Mouse (Mus musculus) heart, embryonic 14.5 days (tissue): ENCODE data around the gene Snph. TPM values are rescaled to one million over a fixed set of nuclear protein-coding genes. Genes with fewer than 3 reads are reported as not detected.

Source experiments
- ATAC-seq: fragments of 200-750 bp; cut with Nextera tagmentation; 2 replicates; pipeline ENCODE4 v1.8.0; 2017; ENCODE audit warnings: low read depth, moderate TSS enrichment; ENCODE audit not compliant: insufficient number of reproducible peaks, insufficient read depth, low FRiP score
- H3K27ac ChIP-seq, 2 experiments: fragments of 200-500 bp in 1 of 2; fragments of 300-500 bp in 1 of 2; sonication (generic) in 1 of 2; replicated peaks in 1 of 2; 2 replicates each; pipeline ENCODE4 v1.5.1; 2012 to 2014; ENCODE audit warnings: low read depth in 2 of 2, low read length in 2 of 2, control low read depth in 1 of 2, mild to moderate bottlenecking in 1 of 2, mixed read lengths in 1 of 2; ENCODE audit not compliant: control insufficient read depth in 1 of 2, insufficient read depth in 1 of 2
- H3K27me3 ChIP-seq: fragments of 300-500 bp; sonication (generic); 2 replicates; pipeline ENCODE4 v1.6.1; 2014; ENCODE audit warnings: mild to moderate bottlenecking, low read length, control low read depth; ENCODE audit not compliant: control insufficient read depth, insufficient read depth
- H3K36me3 ChIP-seq: fragments of 300-500 bp; sonication (generic); 2 replicates; pipeline ENCODE4 v1.6.1; 2014; ENCODE audit warnings: mild to moderate bottlenecking, control low read depth, low read length, mixed read lengths; ENCODE audit not compliant: control insufficient read depth, insufficient read depth
- H3K4me1 ChIP-seq, 2 experiments: fragments of 200-500 bp in 1 of 2; fragments of 300-500 bp in 1 of 2; sonication (generic) in 1 of 2; 2 replicates each; pipeline ENCODE4 v1.6.1; 2012 to 2014; ENCODE audit warnings: low read length in 2 of 2, control low read depth in 1 of 2, mixed read lengths in 1 of 2; ENCODE audit not compliant: control insufficient read depth in 2 of 2, insufficient read depth in 2 of 2
- H3K4me2 ChIP-seq: fragments of 300-500 bp; sonication (generic); 2 replicates; pipeline ENCODE4 v1.6.1; 2014; ENCODE audit warnings: mild to moderate bottlenecking, low read length
- H3K4me3 ChIP-seq, 2 experiments: fragments of 200-500 bp in 1 of 2; fragments of 300-500 bp in 1 of 2; sonication (generic) in 1 of 2; 2 replicates each; pipeline ENCODE4 v1.5.1; 2012 to 2014; ENCODE audit warnings: low read length in 2 of 2, mild to moderate bottlenecking in 2 of 2, control low read depth in 1 of 2, low read depth in 1 of 2, moderate library complexity in 1 of 2; ENCODE audit not compliant: control insufficient read depth in 1 of 2, insufficient read depth in 1 of 2
- H3K9ac ChIP-seq: fragments of 300-500 bp; sonication (generic); 2 replicates; pipeline ENCODE4 v1.6.1; 2014; ENCODE audit warnings: mild to moderate bottlenecking, low read length
- H3K9me3 ChIP-seq: fragments of 300-500 bp; sonication (generic); 2 replicates; pipeline ENCODE4 v1.6.1; 2016; ENCODE audit warnings: low read length, control low read depth; ENCODE audit not compliant: control insufficient read depth
- WGBS: fragments of 180-500 bp; shearing (Covaris S2); extraction: QIAGEN DNeasy Blood & Tissue Kit; methylation state at CpG from one replicate; pipeline ENCODE4 v1.1.7; 2014; 5-methylcytosine and 5-hydroxymethylcytosine counted together
- polyA plus RNA-seq: library from polyadenylated mRNA; unstranded; fragments of >200 nt; fragmentation: Nextera tagmentation; extraction: Ambion mirVana; gene quantifications from 2 replicates; pipeline ENCODE4 v1.2.1, GENCODE M21; 2014

The Snph gene
- polyA plus RNA-seq, 1 experiment from 2014 or later: 0.31 TPM

DNA sequence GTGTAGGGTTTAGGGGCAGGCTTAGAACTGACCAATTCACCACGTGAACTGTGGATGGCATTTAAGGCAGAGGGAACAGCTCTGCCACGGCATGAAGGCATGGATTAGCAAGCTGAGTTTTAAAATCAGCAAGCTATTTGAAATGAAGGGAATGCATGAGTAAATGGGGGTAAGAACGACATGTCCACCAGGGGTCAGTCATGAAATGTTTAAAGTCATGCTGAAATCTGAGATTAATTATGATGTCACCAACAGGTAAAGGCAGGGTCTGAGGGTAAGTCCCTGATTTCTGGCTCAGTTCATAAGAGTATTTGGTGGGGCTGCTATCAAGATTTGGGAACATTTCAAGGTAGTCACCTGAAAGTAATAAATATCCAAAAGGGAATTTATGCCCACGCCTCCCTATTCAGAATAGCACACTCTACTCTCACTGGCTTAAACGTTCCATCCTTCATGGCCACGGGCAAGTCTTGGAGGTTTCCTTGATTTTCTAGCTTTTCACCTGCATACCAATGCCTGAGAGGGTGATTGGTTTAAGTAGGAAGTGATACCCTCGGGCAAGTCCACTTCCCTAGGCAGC, 57.2 kb downstream of the Snph start:
- ATAC-seq: 0 out of 2 replicates have a peak, but pooled peaks have one; percentile 2
- Histone ChIP-seq H3K36me3 (no peaks in the 10 kb centered on the region), H3K9ac (peak overlapping the region; percentile 72), H3K4me2 (peak overlapping the region; percentile 74), H3K4me1 (peaks cover 7 to 16% of the 10 kb centered on the region in 2 experiments), H3K27me3 (no peaks in the 10 kb centered on the region), H3K27ac (peak overlapping the region; percentile 77 to 83), H3K9me3 (no peaks in the 10 kb centered on the region), H3K4me3 (peak overlapping the region; percentile 42 to 46)
- WGBS: 29% methylated on average over 7 of the region's 7 CpGs

DNA sequence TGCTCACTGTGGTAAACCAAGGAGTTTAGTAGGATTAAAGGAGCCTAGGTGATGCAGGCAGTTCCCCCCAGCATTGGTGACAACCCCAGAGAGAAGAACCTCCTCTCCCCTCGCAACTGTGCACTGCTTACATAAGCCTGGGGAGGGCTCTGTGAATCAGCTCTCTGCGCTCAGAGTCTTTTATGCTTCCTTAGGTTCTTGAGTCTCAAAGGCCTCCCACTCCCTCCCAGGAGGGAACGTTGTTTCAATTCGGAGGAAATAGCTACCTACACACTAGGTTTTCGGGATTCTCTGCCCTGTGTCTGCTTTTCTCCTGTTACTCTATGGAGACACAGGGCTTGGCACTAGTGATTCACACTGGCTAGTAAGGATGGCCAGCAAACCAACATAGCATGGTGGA, 57.8 kb downstream of the Snph start:
- Histone ChIP-seq H3K4me2 (no peak overlapping the region), H3K4me1 (peaks cover 7 to 13% of the 10 kb centered on the region in 2 experiments), H3K9me3 (no peaks in the 10 kb centered on the region), H3K36me3 (no peaks in the 10 kb centered on the region), H3K4me3 (no peak overlapping the region), H3K27me3 (no peaks in the 10 kb centered on the region), H3K9ac (no peak overlapping the region), H3K27ac (no peak overlapping the region)
- ATAC-seq: no peak
- WGBS: 64% methylated on average over 5 of the region's 5 CpGs

DNA sequence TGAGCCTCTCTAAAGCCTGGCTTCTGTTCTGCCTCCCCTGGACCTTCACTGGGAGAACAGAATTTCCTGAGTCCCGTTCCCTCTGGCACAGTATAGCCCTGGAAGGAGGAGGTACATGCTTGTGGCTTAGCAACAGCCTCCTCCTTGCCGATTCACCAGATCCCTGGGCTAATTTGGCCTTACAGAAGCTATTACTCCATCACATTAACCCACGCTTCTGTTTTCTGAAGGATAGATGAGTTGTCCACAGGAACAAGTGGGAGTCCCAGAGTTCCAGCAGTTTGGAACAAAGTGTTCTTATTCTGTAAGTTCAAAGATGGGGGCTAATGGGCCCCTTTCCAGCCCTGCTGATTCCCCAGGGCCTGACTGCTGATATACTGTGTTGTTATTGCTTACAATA, 58.7 kb downstream of the Snph start:
- no peaks in the 10 kb centered on the region for H3K27me3 ChIP-seq
- no peak overlapping the region for H3K4me3 ChIP-seq
- peaks cover 7 to 9% of the 10 kb centered on the region in 2 experiments for H3K4me1 ChIP-seq
- H3K9me3 ChIP-seq: no peaks in the 10 kb centered on the region
- H3K36me3 ChIP-seq: no peaks in the 10 kb centered on the region
- no peak overlapping the region for H3K9ac ChIP-seq
- H3K27ac ChIP-seq: no peak overlapping the region
- no peak for ATAC-seq
- 70% methylated on average over 3 of the region's 3 CpGs for WGBS
- no peak overlapping the region for H3K4me2 ChIP-seq

DNA sequence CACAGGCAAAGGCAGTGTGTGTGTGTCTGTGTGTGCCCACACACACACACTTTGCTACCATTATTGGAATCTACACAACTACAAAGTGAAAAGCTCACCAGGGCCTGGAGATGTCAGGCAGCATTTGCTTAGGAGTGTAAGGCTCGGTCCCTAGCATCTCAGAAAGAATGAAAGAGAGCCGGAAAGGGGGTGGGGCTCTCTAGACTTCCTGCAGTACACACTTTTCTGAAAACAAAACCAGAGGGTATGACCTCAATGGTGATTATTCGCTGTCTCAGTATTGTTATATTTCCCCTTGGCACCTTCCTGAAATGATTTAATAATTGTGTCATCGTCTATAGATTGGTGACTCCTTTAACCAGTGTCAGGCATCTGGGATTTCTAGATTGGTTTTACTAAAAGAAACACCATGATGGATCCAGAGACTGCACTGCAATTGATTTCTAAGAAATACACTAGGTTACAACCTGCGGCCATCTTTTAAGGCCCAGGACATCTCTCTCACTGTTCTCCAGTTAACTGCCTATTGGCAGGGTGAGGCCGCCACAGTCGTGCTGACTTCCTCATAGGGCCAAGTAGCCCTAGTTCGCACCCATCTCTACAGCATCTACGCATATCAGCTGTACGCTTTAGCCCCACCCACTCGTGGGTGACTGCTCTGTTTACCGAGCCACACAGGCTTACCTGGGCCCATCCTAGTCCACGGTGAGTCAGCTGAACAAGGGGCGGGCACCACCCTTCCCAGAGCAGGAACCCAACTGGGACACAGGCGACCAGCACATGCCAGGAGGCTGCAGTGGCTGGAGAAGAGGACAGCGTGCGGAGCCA, 60.3 kb downstream of the Snph start, which contains the start of gene Sdcbp2:
TSS of gene Sdcbp2 (plus strand) at position 750 of the 828 bp plus-strand sequence.
- 63% methylated on average over 17 of the region's 17 CpGs for WGBS
- H3K4me2 ChIP-seq: no peak within 1 kb of the TSS
- H3K9me3 ChIP-seq: no peaks in the 10 kb centered on the region
- no peak within 1 kb of the TSS for H3K9ac ChIP-seq
- H3K4me3 ChIP-seq: no peak within 1 kb of the TSS
- H3K4me1 ChIP-seq: peaks cover 7 to 9% of the 10 kb centered on the region in 2 experiments
- H3K27me3 ChIP-seq: no peaks in the 10 kb centered on the region
- no peaks in the 10 kb centered on the region for H3K36me3 ChIP-seq
- no peak for ATAC-seq
- no peak within 1 kb of the TSS for H3K27ac ChIP-seq

DNA sequence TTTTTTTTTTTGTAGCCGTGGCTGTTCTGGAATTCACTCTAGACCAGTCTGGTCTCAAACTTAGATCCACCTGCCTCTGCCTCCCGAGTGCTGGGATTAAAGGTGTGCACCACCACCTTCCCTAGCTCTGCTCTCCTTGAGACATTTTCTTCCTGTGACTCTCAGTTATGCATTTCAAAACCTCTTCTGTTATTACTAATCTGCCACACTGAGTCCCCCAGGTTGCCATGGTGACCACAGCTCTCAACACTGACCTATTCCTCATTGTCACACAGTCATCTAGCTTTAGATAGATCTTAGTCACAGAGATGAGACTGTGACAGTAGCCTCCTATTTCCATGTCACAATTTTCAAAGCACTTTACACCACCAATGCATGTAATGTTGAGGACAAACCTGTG, 62.9 kb downstream of the Snph start:
- Histone ChIP-seq H3K27ac (no peak overlapping the region), H3K4me1 (0 out of 4 replicates have a peak, but pooled peaks cover 0 to 2% of the 10 kb centered on the region in 2 experiments), H3K4me3 (no peak overlapping the region), H3K27me3 (no peaks in the 10 kb centered on the region), H3K9ac (no peak overlapping the region), H3K9me3 (no peaks in the 10 kb centered on the region), H3K4me2 (no peak overlapping the region), H3K36me3 (peaks cover 12% of the 10 kb centered on the region)
- 74% methylated on average over 2 of the region's 2 CpGs for WGBS
- ATAC-seq: no peak

DNA sequence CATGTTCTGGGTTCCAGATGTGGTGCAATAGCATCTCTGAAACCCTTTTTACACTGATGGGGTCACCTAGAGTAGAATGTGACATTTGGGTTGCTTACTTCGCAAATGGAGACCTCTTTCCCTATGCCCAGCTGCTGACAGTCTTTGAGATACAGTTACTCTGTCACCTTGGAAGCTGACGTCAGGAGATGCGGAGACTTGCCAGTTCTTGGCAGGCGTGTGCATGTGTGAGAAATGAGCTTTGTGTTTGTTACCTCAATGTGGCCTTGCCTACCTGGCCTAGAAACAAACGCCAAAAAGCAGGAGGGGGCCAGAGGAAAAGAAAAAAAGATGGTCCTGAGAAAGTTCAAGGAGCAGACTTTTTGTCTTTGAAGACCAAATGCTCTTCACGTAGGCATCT, 65.5 kb downstream of the Snph start:
- Histone ChIP-seq H3K4me2 (no peak overlapping the region), H3K27ac (no peak overlapping the region), H3K4me1 (no peaks in the 10 kb centered on the region), H3K9ac (no peak overlapping the region), H3K4me3 (no peak overlapping the region), H3K9me3 (no peaks in the 10 kb centered on the region), H3K36me3 (peaks cover 37% of the 10 kb centered on the region), H3K27me3 (no peaks in the 10 kb centered on the region)
- no peak for ATAC-seq
- 71% methylated on average over 6 of the region's 6 CpGs for WGBS

DNA sequence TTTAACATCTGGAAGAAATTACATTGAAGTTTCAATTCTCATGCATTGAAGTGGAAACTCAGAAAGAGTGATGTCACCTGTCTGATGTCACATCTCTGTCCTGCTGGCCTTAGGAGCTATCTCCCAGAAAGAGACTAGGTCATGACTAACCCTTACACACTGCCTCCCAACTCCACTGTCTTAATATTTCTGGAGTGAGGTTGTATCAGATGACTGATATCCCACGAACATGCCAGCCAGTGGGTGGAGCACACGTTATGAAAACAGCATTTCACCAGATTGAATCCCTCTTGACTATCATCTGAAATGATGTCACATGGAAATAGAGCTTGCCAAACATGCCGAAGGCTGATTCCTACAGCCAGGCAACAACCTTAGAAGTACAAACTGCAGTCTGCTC, 67.4 kb downstream of the Snph start:
- H3K27ac ChIP-seq: no peak overlapping the region
- no peak overlapping the region for H3K4me3 ChIP-seq
- no peak overlapping the region for H3K9ac ChIP-seq
- H3K27me3 ChIP-seq: no peaks in the 10 kb centered on the region
- H3K36me3 ChIP-seq: peaks cover 55% of the 10 kb centered on the region
- H3K4me2 ChIP-seq: no peak overlapping the region
- no peaks in the 10 kb centered on the region for H3K4me1 ChIP-seq
- 42% methylated on average over 3 of the region's 3 CpGs for WGBS
- ATAC-seq: no peak
- H3K9me3 ChIP-seq: no peaks in the 10 kb centered on the region
